Mouse (Mus musculus) frontal cortex, adult 2 months (tissue): ENCODE results near the gene Mettl1. TPM values are rescaled to one million over a fixed set of nuclear protein-coding genes. Genes with fewer than 3 reads are reported as not detected.

Experiments
- DNase-seq, 2 experiments: peaks; one replicate each; pipeline ENCODE4 v3.0.0; 2022; ENCODE audit warnings: low spot score in 1 of 2; ENCODE audit errors: extremely low spot score in 1 of 2
- polyA plus RNA-seq: library from polyadenylated mRNA; depleted of rRNA; stranded (reverse); fragments of >200 nt; gene quantifications from 2 replicates; pipeline ENCODE4 v1.2.3, GENCODE M21; 2012; rRNA removed

The Mettl1 gene
- polyA plus RNA-seq, 1 experiment, result 14.0 TPM

- peak in 1 of 2 experiments; percentile 79 for DNase-seq
These were observed 39.9 kb downstream of the Mettl1 start for GRCm38 (mm10) chr10:127080901-127081780.

- peak in 1 of 2 experiments; percentile 65 for DNase-seq
These were observed 40.9 kb downstream of the Mettl1 start for GRCm38 (mm10) chr10:127081996-127082620.

- no peak for DNase-seq
These were observed 42.2 kb downstream of the Mettl1 start for GRCm38 (mm10) chr10:127083292-127083914.

GRCm38 (mm10) chr10:127083915-127084306 is 42.7 kb downstream of the Mettl1 start:
- no peak for DNase-seq

GRCm38 (mm10) chr10:127085052-127085451 is 43.8 kb downstream of the Mettl1 start:
- no peak for DNase-seq

- no peak for DNase-seq
These were observed 44.4 kb downstream of the Mettl1 start for GRCm38 (mm10) chr10:127085633-127086032.

- DNase-seq, result no peak
These were observed 49.6 kb downstream of the Mettl1 start for GRCm38 (mm10) chr10:127090560-127091411.

- DNase-seq, result no peak
These were observed 50.5 kb downstream of the Mettl1 start for GRCm38 (mm10) chr10:127091507-127092396.

GRCm38 (mm10) chr10:127092742-127093141 is 51.5 kb downstream of the Mettl1 start:
- no peak for DNase-seq

GRCm38 (mm10) chr10:127094382-127094802 is 53.2 kb downstream of the Mettl1 start:
- no peak for DNase-seq

Other genes starting within 250 kb of the Mettl1 start
- gene Atp23, start 140.1 kb upstream of the Mettl1 start, polyA plus RNA-seq, result 9.5 and 10.7 TPM in 2 replicates
- gene Ctdsp2, start 62.7 kb upstream of the Mettl1 start, polyA plus RNA-seq, result 78.3 and 79.7 TPM in 2 replicates
- 0.14 and 0.25 TPM in 2 replicates for gene Avil, start 40.7 kb upstream of the Mettl1 start, polyA plus RNA-seq
- 31.8 and 35.2 TPM in 2 replicates for gene Tsfm, start 10.6 kb upstream of the Mettl1 start, polyA plus RNA-seq
- gene Eef1akmt3, start 99 bp downstream of the Mettl1 start, polyA plus RNA-seq, result 0.18 and 0.27 TPM in 2 replicates
- gene Cyp27b1, start 6.8 kb downstream of the Mettl1 start, polyA plus RNA-seq, result 0.70 and 1.0 TPM in 2 replicates
- 13.2 and 14.4 TPM in 2 replicates for gene March9, start 18.8 kb downstream of the Mettl1 start, polyA plus RNA-seq
- 154 and 167 TPM in 2 replicates for gene Cdk4, start 22.1 kb downstream of the Mettl1 start, polyA plus RNA-seq
- 89.9 and 91.7 TPM in 2 replicates for gene Tspan31, start 28.9 kb downstream of the Mettl1 start, polyA plus RNA-seq
- gene Agap2, start 33.9 kb downstream of the Mettl1 start, polyA plus RNA-seq, result 450 and 465 TPM in 2 replicates
- gene Os9, start 79.7 kb downstream of the Mettl1 start, polyA plus RNA-seq, result 106 and 108 TPM in 2 replicates
- gene B4galnt1, start 123.8 kb downstream of the Mettl1 start, polyA plus RNA-seq, result 112 and 132 TPM in 2 replicates
- 5.5 and 6.6 TPM in 2 replicates for gene Slc26a10, start 139.2 kb downstream of the Mettl1 start, polyA plus RNA-seq
- 184 and 198 TPM in 2 replicates for gene Arhgef25, start 148.7 kb downstream of the Mettl1 start, polyA plus RNA-seq
- gene Dtx3, start 154.3 kb downstream of the Mettl1 start, polyA plus RNA-seq, result 375 and 413 TPM in 2 replicates
- 97.3 and 97.4 TPM in 2 replicates for gene Pip4k2c, start 170.2 kb downstream of the Mettl1 start, polyA plus RNA-seq
- 795 and 907 TPM in 2 replicates for gene Kif5a, start 221.9 kb downstream of the Mettl1 start, polyA plus RNA-seq
- 285 and 313 TPM in 2 replicates for gene Dctn2, start 225.0 kb downstream of the Mettl1 start, polyA plus RNA-seq
- 50.0 and 51.5 TPM in 2 replicates for gene Mbd6, start 247.6 kb downstream of the Mettl1 start, polyA plus RNA-seq